Mouse (Mus musculus): ENCODE measurements around the gene Pramel5. TPM values are rescaled to one million over a fixed set of nuclear protein-coding genes. Genes with fewer than 3 reads are reported as not detected.
"Not testable (repeated sequence)": the region's sequence is repeated elsewhere in the genome, so short reads cannot be mapped to it uniquely, and the experiment has no call there.

The Pramel5 gene
- polyA plus RNA-seq (2015; fragmentation: Nextera tagmentation; extraction: Ambion mirVana) = not detected in 2 replicates

DNA sequence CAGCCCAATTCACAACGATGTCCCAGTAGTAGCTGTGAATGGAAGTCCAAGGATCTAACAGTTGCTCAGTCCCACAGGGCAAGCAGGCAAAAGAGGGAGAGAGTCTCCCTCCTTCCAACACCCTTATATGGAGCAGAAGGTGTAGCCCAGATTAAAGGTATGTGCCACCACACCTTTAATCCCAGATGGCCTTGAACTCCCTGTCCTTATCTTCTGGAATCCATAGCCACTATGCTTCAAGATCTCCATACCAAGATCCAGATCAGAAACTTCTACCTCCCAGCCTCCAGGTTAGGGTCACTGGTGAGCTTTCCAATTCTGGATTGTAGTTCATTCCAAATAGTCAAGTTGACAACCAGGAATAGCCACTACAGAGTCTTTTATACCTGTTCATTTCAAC lies at the start of gene Pramel5:
Pramel5 (minus strand) TSS at position 101 of the 400 bp plus-strand sequence.
- not testable (repeated sequence) for H3K4me1 ChIP-seq; H3K27ac ChIP-seq; H3K9ac ChIP-seq; H3K27me3 ChIP-seq; ATAC-seq; H3K36me3 ChIP-seq (ENCODE audit: poor library complexity, severe bottlenecking); H3K4me2 ChIP-seq; H3K4me3 ChIP-seq
- peaks cover 31% of the 10 kb centered on the region for H3K9me3 ChIP-seq (replicated peaks)
- 40% methylated on average over 1 of the region's 1 CpGs for WGBS

DNA sequence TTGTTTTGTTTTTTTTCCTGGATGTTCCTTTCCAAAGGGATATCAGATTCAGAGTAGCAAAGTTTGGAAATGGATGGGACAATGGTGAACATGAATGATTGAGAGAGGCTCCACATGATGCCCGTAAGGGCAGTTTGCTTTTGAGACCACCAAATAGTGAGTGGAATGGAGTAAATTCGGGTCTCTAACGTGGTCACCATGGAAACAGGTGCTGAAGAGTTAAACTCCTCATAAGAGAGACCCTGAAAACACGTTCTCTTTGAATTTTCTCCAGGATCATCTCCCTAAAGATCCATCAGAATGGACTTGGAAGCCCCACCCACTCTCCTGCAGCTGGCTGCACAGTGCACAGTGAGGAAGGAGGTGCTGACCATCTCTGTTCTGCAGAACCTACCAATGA lies 49.7 kb upstream of the Pramel5 start, which contains the start of gene Gm13128:
Gm13128 (plus strand) TSS at position 301 of the 400 bp plus-strand sequence.
- H3K27ac ChIP-seq; ATAC-seq; H3K27me3 ChIP-seq; H3K4me1 ChIP-seq; H3K36me3 ChIP-seq (ENCODE audit: poor library complexity, severe bottlenecking); H3K4me2 ChIP-seq; H3K9me3 ChIP-seq (replicated peaks); H3K9ac ChIP-seq; H3K4me3 ChIP-seq: not testable (repeated sequence)
- 58% methylated on average over 4 of the region's 4 CpGs for WGBS

DNA sequence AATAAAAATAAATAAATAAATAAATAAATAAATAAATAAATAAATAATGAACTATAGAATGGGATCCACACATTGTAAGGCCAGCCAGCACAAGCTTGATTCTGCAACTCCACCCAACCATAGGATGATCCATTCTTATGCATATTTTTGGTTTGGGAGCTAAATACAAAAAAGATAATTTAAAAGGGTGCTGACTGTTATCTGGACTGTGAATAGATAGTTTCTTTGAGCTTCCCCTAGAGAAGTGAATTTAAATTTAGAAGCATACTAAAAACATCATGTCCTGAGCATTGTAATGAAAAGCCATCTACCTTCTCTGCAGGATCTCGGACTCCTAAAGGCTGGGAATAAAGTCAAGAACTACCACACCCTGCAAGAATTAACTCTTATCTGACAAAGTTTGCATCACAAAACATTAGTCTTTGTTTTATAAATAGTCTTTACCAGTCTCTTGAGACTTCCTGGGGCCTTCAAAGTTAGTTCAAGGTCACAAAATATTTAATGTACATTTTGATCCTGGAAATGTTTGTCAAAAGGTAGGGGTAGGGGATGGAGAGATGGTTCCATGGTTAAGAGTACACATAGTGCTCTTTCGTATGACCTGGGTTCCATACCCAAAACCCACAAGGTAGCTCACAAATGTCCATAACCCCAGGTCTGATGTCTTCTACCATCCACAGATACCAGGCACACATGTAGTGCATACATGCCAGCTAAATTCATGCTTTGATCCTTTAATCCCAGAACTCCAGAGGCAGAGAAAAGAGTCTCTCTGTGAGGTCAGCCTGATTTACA lies 32.6 kb upstream of the Pramel5 start:
- not testable (repeated sequence) for H3K27me3 ChIP-seq; H3K9ac ChIP-seq; H3K9me3 ChIP-seq (replicated peaks); ATAC-seq; H3K4me1 ChIP-seq; H3K4me3 ChIP-seq; H3K27ac ChIP-seq; H3K4me2 ChIP-seq; H3K36me3 ChIP-seq (ENCODE audit: poor library complexity, severe bottlenecking)
- WGBS = 79% methylated on average over 2 of the region's 2 CpGs

DNA sequence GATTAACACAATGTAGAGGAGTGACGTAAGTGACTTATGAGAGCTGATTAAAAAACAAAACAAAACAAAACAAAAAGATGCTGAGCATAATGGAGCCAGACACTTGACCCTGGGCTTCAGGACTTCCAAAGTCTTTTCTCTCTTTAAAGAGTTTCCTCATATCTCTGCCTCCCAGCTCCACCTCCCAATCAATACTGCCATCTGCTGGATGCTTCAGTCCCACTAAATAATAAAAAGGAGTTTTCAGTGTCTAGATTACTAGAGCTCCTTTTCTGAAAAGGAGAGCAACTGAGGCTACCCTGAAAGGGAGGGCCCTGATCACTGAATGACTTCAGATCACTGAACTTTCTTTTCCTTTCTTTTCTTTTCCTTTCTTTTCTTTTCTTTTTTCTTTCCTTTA lies 19.1 kb upstream of the Pramel5 start:
- H3K4me3 ChIP-seq; H3K27ac ChIP-seq; H3K9ac ChIP-seq; H3K27me3 ChIP-seq; H3K4me2 ChIP-seq; ATAC-seq; H3K4me1 ChIP-seq; H3K36me3 ChIP-seq (ENCODE audit: poor library complexity, severe bottlenecking): not testable (repeated sequence)
- peaks cover 16% of the 10 kb centered on the region; the same call in 1 of the 2 replicates for H3K9me3 ChIP-seq (replicated peaks)
- WGBS = 55% methylated on average over 1 of the region's 1 CpGs

DNA sequence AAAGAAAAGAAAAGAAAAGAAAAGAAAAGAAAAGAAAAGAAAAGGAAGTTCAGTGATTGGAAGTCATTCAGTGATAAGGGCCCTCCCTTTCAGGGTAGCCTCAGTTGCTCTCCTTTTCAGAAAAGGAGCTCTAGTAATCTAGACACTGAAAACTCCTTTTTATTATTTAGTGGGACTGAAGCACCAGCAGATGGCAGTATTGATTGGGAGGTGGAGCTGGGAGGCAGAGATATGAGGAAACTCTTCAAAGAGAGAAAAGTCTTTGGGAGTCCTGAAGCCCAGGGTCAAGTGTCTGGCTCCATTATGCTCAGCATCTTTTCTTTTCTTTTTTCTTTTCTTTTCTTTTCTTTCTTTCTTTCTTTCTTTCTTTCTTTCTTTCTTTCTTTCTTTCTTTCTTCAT lies 25.5 kb downstream of the Pramel5 start:
- H3K4me3 ChIP-seq; H3K4me1 ChIP-seq; H3K27ac ChIP-seq; H3K36me3 ChIP-seq (ENCODE audit: poor library complexity, severe bottlenecking); H3K4me2 ChIP-seq; H3K9ac ChIP-seq; H3K27me3 ChIP-seq; ATAC-seq: not testable (repeated sequence)
- peaks cover 19% of the 10 kb centered on the region; the same call in 1 of the 2 replicates for H3K9me3 ChIP-seq (replicated peaks)

Other genes with a start within 250 kb of the Pramel5 start
- gene Pramel4, start 221.4 kb downstream of the Pramel5 start, polyA plus RNA-seq (2015; fragmentation: Nextera tagmentation; extraction: Ambion mirVana) = not detected in 2 replicates
- gene Gm13102, start 174.0 kb downstream of the Pramel5 start, polyA plus RNA-seq (2015; fragmentation: Nextera tagmentation; extraction: Ambion mirVana) = not detected in 2 replicates
- gene Oog3, start 117.8 kb downstream of the Pramel5 start, polyA plus RNA-seq (2015; fragmentation: Nextera tagmentation; extraction: Ambion mirVana) = not detected in 2 replicates
- gene Oog2, start 89.8 kb downstream of the Pramel5 start, polyA plus RNA-seq (2015; fragmentation: Nextera tagmentation; extraction: Ambion mirVana) = not detected in 2 replicates
- gene C87977, start 67.2 kb downstream of the Pramel5 start, polyA plus RNA-seq (2015; fragmentation: Nextera tagmentation; extraction: Ambion mirVana) = not detected in 2 replicates
- not detected in 2 replicates for gene Gm13128, start 49.8 kb upstream of the Pramel5 start, polyA plus RNA-seq (2015; fragmentation: Nextera tagmentation; extraction: Ambion mirVana)
- gene Gm13119, start 77.5 kb upstream of the Pramel5 start, polyA plus RNA-seq (2015; fragmentation: Nextera tagmentation; extraction: Ambion mirVana) = not detected in 2 replicates
- not detected in 2 replicates for gene Pramef20, start 97.4 kb upstream of the Pramel5 start, polyA plus RNA-seq (2015; fragmentation: Nextera tagmentation; extraction: Ambion mirVana)
- gene Pramef12, start 128.0 kb upstream of the Pramel5 start, polyA plus RNA-seq (2015; fragmentation: Nextera tagmentation; extraction: Ambion mirVana) = not detected in 2 replicates
- gene 1700012P22Rik, start 158.3 kb upstream of the Pramel5 start, polyA plus RNA-seq (2015; fragmentation: Nextera tagmentation; extraction: Ambion mirVana) = not detected in 2 replicates
- not detected in 2 replicates for gene Gm9944, start 172.8 kb upstream of the Pramel5 start, polyA plus RNA-seq (2015; fragmentation: Nextera tagmentation; extraction: Ambion mirVana)
- not detected in 2 replicates for gene Aadacl3, start 183.3 kb upstream of the Pramel5 start, polyA plus RNA-seq (2015; fragmentation: Nextera tagmentation; extraction: Ambion mirVana)
- not detected in 2 replicates for gene 9430007A20Rik, start 239.3 kb upstream of the Pramel5 start, polyA plus RNA-seq (2015; fragmentation: Nextera tagmentation; extraction: Ambion mirVana)

Data from forebrain, embryonic 13.5 days (tissue).